Mouse (Mus musculus): ENCODE results near the gene Cdh18.

DNA sequence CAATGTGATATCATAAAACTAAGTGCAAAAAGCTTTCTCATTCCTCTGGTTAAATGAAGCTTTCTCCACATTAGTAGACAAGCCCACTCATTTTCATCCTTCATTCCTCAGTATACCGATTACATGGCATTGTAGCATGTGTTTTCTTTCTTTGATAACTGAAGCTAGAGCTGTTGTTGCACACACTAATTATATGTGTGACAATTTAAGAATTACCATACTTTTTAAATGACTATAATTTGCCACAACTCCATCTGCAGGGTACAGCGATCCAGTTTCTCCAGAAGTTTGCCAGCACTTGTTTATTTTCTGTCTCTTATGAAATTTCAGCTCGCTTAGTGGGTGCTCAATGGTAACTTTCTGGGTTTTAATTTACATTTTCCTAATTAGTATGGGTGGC is 663.2 kb downstream of the Cdh18 start:
- TF ChIP-seq CTCF (IDR thresholded peaks at IDR 0.05) (no peak), EP300 (IDR thresholded peaks at IDR 0.05) (no peak)
